Mouse (Mus musculus): Measurements from ENCODE around the gene Tln2.

DNA sequence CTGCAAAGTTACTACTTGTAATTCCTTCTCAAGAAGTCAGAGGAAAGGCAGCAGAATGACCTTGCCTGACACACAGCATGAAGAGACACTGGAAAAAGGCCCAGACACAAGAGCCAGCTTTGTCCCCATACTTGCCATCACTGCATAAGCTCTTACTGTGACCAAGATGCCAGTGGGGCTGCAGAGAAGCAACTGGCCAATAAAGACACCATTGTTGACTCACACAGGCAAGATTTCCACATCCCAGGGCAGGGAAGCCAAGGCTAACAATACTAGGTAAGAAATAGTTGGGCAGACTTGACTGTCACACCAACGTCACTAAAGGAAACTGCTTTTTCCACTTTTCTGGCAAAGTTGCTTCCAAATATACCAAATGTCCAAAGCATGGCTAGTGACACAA is 20.0 kb upstream of the Tln2 start:
- TF ChIP-seq CTCF (IDR thresholded peaks at IDR 0.05; ENCODE audit: extremely low read depth, insufficient read depth, insufficient read length, insufficient replicate concordance), result no peak
- TF ChIP-seq POLR2A (IDR thresholded peaks at IDR 0.05; ENCODE audit: low read depth, low read length), result no peak

Measured in spleen, adult 2 months (tissue).